Mouse (Mus musculus) urinary bladder, postnatal 4 days (tissue): ENCODE results near the gene Arhgap32.
"Not testable (repeated sequence)": the region's sequence is repeated elsewhere in the genome, so short reads cannot be mapped to it uniquely, and the experiment has no call there.

Source experiments
- DNase-seq, 2 experiments: peaks; one replicate each; pipeline ENCODE4 v3.0.0; 2021 to 2022; ENCODE audit warnings: low spot score in 2 of 2

The Arhgap32 gene

GRCm38 (mm10) chr9:32115786-32116185 is at the start of gene Arhgap32:
Gene Arhgap32 (plus strand): TSS chr9:32116136.
- DNase-seq: no peak

- DNase-seq: no peak
These were observed 43.2 kb upstream of the Arhgap32 start for GRCm38 (mm10) chr9:32072778-32073177.

- no peak for DNase-seq
These were observed 27.7 kb upstream of the Arhgap32 start for GRCm38 (mm10) chr9:32088106-32088776.

- no peak for DNase-seq
These were observed 27.1 kb upstream of the Arhgap32 start for GRCm38 (mm10) chr9:32088882-32089281.

- no peak for DNase-seq
These were observed 22.5 kb upstream of the Arhgap32 start for GRCm38 (mm10) chr9:32093456-32093855.

GRCm38 (mm10) chr9:32094351-32095120 is 21.4 kb upstream of the Arhgap32 start:
- DNase-seq: no peak

GRCm38 (mm10) chr9:32095511-32095910 is 20.4 kb upstream of the Arhgap32 start:
- DNase-seq: no peak

GRCm38 (mm10) chr9:32096541-32096940 is 19.4 kb upstream of the Arhgap32 start:
- no peak for DNase-seq

- no peak for DNase-seq
These were observed 18.8 kb upstream of the Arhgap32 start for GRCm38 (mm10) chr9:32097123-32097522.

- DNase-seq: no peak
These were observed 17.3 kb upstream of the Arhgap32 start for GRCm38 (mm10) chr9:32098425-32099155.

GRCm38 (mm10) chr9:32100561-32100960 is 15.4 kb upstream of the Arhgap32 start:
- DNase-seq: no peak

GRCm38 (mm10) chr9:32101488-32101887 is 14.4 kb upstream of the Arhgap32 start:
- no peak for DNase-seq

- no peak for DNase-seq
These were observed 11.3 kb upstream of the Arhgap32 start for GRCm38 (mm10) chr9:32104670-32105069.

GRCm38 (mm10) chr9:32110376-32110775 is 5.6 kb upstream of the Arhgap32 start:
- no peak for DNase-seq

GRCm38 (mm10) chr9:32116272-32116671 is 336 bp downstream of the Arhgap32 start:
- no peak for DNase-seq

GRCm38 (mm10) chr9:32117876-32118275 is 1.9 kb downstream of the Arhgap32 start:
- DNase-seq: no peak

- DNase-seq: no peak
These were observed 2.5 kb downstream of the Arhgap32 start for GRCm38 (mm10) chr9:32118433-32118832.

- DNase-seq: no peak
These were observed 3.6 kb downstream of the Arhgap32 start for GRCm38 (mm10) chr9:32119586-32119985.

GRCm38 (mm10) chr9:32120162-32120561 is 4.2 kb downstream of the Arhgap32 start:
- no peak for DNase-seq

- not testable (repeated sequence) for DNase-seq
These were observed 5.3 kb downstream of the Arhgap32 start for GRCm38 (mm10) chr9:32121271-32121670.

GRCm38 (mm10) chr9:32136195-32136594 is 20.3 kb downstream of the Arhgap32 start:
- DNase-seq: no peak

- no peak for DNase-seq
These were observed 20.9 kb downstream of the Arhgap32 start for GRCm38 (mm10) chr9:32136680-32137295.
